Mouse (Mus musculus): ENCODE measurements around the gene Tbx20.

- TF ChIP-seq POLR2A (IDR thresholded peaks at IDR 0.05; ENCODE audit: control insufficient read depth, extremely low read depth, insufficient read depth, low read length, poor library complexity): no peak
- no peak for TF ChIP-seq CTCF (IDR thresholded peaks at IDR 0.05; ENCODE audit: borderline replicate concordance, control insufficient read depth, extremely low read depth, insufficient read depth, low read length, poor library complexity)
Observed at GRCm38 (mm10) chr9:24782338-24782737, 8.2 kb upstream of the Tbx20 start.
